Mouse (Mus musculus) liver, embryonic 15.5 days (tissue): ENCODE results near the gene Hivep3. TPM values are rescaled to one million over a fixed set of nuclear protein-coding genes. Genes with fewer than 3 reads are reported as not detected.

Source experiments
- ATAC-seq: fragments of 200-750 bp; cut with Nextera tagmentation; 2 replicates; pipeline ENCODE4 v1.8.0; 2017; ENCODE audit warnings: moderate number of reproducible peaks, mild to moderate bottlenecking, moderate library complexity; ENCODE audit not compliant: insufficient read depth
- H3K27ac ChIP-seq: fragments of 300-500 bp; sonication (generic); replicated peaks from 2 replicates; pipeline ENCODE4 v1.5.1; 2015; ENCODE audit warnings: mild to moderate bottlenecking, inconsistent platforms
- H3K27me3 ChIP-seq: fragments of 300-500 bp; sonication (generic); 2 replicates; pipeline ENCODE4 v1.6.1; 2015; ENCODE audit warnings: mild to moderate bottlenecking, inconsistent platforms
- H3K36me3 ChIP-seq: fragments of 300-500 bp; sonication (generic); replicated peaks from 2 replicates; pipeline ENCODE4 v1.6.1; 2015; ENCODE audit warnings: moderate library complexity, mild to moderate bottlenecking, inconsistent platforms
- H3K4me1 ChIP-seq: fragments of 300-500 bp; sonication (generic); replicated peaks from 2 replicates; pipeline ENCODE4 v1.6.1; 2015; ENCODE audit warnings: inconsistent platforms
- H3K4me2 ChIP-seq: fragments of 300-500 bp; sonication (generic); 2 replicates; pipeline ENCODE4 v1.6.1; 2015; ENCODE audit warnings: moderate library complexity, mild to moderate bottlenecking, inconsistent platforms
- H3K4me3 ChIP-seq: fragments of 300-500 bp; sonication (generic); replicated peaks from 2 replicates; pipeline ENCODE4 v1.5.1; 2015; ENCODE audit warnings: mild to moderate bottlenecking, inconsistent platforms
- H3K9ac ChIP-seq: fragments of 300-500 bp; sonication (generic); 2 replicates; pipeline ENCODE4 v1.6.1; 2015; ENCODE audit warnings: moderate library complexity, mild to moderate bottlenecking, inconsistent platforms
- H3K9me3 ChIP-seq: fragments of 300-500 bp; sonication (generic); replicated peaks from 2 replicates; pipeline ENCODE4 v1.6.1; 2016; ENCODE audit warnings: inconsistent platforms
- whole genome bisulfite sequencing: fragments of 180-500 bp; shearing (Covaris S2); methylation state at CpG from one replicate; pipeline ENCODE4 v1.1.7; 2015; ENCODE audit warnings: mixed read lengths; ENCODE audit not compliant: insufficient replicate concordance; 5-methylcytosine and 5-hydroxymethylcytosine counted together
- polyA plus RNA-seq: library from polyadenylated mRNA; unstranded; fragments of >200 nt; fragmentation: Nextera tagmentation; extraction: Ambion mirVana; gene quantifications from 2 replicates; pipeline ENCODE4 v1.2.1, GENCODE M21; 2015

The Hivep3 gene
- polyA plus RNA-seq, 1 experiment from 2014 or later: 1.9 TPM

GRCm38 (mm10) chr4:120077322-120077721, 343.7 kb downstream of the Hivep3 start:
- Histone ChIP-seq H3K27ac (no peak overlapping the region), H3K4me2 (no peak overlapping the region), H3K36me3 (no peaks in the 10 kb centered on the region), H3K27me3 (no peaks in the 10 kb centered on the region), H3K9me3 (no peaks in the 10 kb centered on the region), H3K4me1 (no peaks in the 10 kb centered on the region), H3K4me3 (no peak overlapping the region), H3K9ac (no peak overlapping the region)
- WGBS: 67% methylated on average over 8 of the region's 8 CpGs
- no peak for ATAC-seq

GRCm38 (mm10) chr4:120082527-120082926, 348.9 kb downstream of the Hivep3 start:
- Histone ChIP-seq H3K27ac (no peak overlapping the region), H3K4me2 (no peak overlapping the region), H3K27me3 (no peaks in the 10 kb centered on the region), H3K4me3 (no peak overlapping the region), H3K36me3 (no peaks in the 10 kb centered on the region), H3K4me1 (no peaks in the 10 kb centered on the region), H3K9ac (no peak overlapping the region), H3K9me3 (no peaks in the 10 kb centered on the region)
- WGBS: 47% methylated on average over 5 of the region's 5 CpGs
- no peak for ATAC-seq

GRCm38 (mm10) chr4:120083700-120084099, 350.1 kb downstream of the Hivep3 start:
- ATAC-seq: no peak
- 54% methylated on average over 3 of the region's 3 CpGs for WGBS
- no peak overlapping the region for H3K4me3 ChIP-seq
- H3K27ac ChIP-seq: no peak overlapping the region
- H3K36me3 ChIP-seq: no peaks in the 10 kb centered on the region
- H3K4me1 ChIP-seq: no peaks in the 10 kb centered on the region
- no peak overlapping the region for H3K9ac ChIP-seq
- no peak overlapping the region for H3K4me2 ChIP-seq
- H3K27me3 ChIP-seq: no peaks in the 10 kb centered on the region
- H3K9me3 ChIP-seq: no peaks in the 10 kb centered on the region

DNA sequence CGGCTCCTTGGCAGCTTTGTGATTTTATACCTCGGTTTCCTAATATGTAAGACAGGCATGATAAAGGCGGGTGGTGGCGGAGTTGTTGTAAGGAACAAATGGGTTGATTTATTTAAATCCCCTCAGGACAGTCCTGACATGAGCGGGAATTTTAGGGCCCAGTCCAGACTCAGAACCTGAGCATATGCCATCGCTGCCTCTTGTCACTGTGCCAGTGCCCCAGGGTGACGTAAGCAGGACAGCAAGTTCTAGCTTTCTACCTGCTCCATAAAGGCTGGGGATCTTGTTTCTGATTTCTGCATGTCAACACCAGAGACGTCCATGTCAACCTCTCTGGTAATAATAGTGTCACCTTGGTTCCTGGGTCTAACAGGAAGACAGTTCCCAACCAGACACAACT, 356.0 kb downstream of the Hivep3 start:
- no peaks in the 10 kb centered on the region for H3K27me3 ChIP-seq
- H3K27ac ChIP-seq: no peak overlapping the region
- H3K9me3 ChIP-seq: no peaks in the 10 kb centered on the region
- 63% methylated on average over 8 of the region's 8 CpGs for WGBS
- ATAC-seq: no peak
- H3K36me3 ChIP-seq: no peaks in the 10 kb centered on the region
- H3K4me3 ChIP-seq: no peak overlapping the region
- H3K9ac ChIP-seq: no peak overlapping the region
- no peaks in the 10 kb centered on the region for H3K4me1 ChIP-seq
- no peak overlapping the region for H3K4me2 ChIP-seq

DNA sequence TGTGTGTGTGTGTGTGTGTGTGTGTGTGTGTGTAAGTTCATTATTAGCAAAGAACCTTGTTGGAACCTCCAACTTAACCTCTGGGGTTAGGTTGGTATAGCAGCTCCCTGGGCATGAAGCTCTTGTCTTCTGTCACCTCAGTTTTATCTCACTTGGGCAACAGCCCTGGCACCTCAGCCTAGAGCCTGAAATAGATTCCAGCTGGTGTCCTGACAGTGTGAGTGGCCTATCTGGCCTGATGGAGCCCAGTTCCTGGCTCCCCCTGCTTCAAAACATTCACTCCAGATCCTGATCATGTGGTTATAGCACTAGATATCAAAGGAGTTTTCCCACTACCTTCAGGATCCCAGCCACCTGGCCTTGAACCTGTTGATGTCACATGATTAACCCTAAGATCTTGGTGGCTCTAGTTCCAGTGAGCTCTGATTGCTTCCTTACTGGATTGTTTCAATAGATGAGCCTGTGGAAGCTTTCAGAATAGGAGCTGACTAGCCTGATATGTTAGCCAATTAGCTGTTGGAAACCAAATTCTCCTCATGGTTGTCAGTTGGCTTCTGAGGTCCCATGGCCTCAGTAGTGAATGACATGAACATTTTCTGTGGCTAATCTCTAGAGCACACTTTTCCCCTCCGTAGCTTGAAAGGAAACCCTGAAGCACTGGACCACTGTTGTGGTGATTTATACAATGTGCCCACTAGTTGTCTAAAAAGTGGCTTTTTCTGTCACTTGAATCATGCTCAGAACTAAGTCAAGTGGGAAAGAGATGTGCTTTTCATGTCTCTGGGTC, 358.6 kb downstream of the Hivep3 start:
- no peaks in the 10 kb centered on the region for H3K36me3 ChIP-seq
- no peaks in the 10 kb centered on the region for H3K9me3 ChIP-seq
- H3K4me3 ChIP-seq: no peak overlapping the region
- no peak overlapping the region for H3K4me2 ChIP-seq
- no peaks in the 10 kb centered on the region for H3K27me3 ChIP-seq
- ATAC-seq: no peak
- H3K4me1 ChIP-seq: no peaks in the 10 kb centered on the region
- no peak overlapping the region for H3K9ac ChIP-seq
- H3K27ac ChIP-seq: no peak overlapping the region
- 38% methylated on average over 1 of the region's 1 CpGs for WGBS

DNA sequence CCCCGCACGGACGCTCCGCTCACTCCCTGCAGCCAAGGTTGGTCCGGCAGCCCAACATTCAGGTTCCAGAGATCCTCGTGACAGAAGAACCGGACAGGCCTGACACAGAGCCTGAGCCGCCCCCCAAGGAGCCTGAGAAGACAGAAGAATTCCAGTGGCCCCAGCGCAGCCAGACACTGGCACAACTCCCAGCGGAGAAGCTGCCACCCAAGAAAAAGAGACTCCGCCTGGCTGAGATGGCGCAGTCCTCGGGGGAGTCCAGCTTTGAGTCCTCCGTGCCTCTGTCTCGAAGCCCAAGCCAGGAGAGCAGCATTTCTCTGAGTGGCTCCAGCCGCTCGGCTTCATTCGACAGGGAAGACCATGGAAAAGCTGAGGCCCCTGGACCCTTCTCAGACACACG, 363.4 kb downstream of the Hivep3 start:
- no peaks in the 10 kb centered on the region for H3K4me1 ChIP-seq
- no peaks in the 10 kb centered on the region for H3K27me3 ChIP-seq
- no peak overlapping the region for H3K4me2 ChIP-seq
- ATAC-seq: no peak
- 80% methylated on average over 19 of the region's 19 CpGs for WGBS
- no peak overlapping the region for H3K9ac ChIP-seq
- no peaks in the 10 kb centered on the region for H3K9me3 ChIP-seq
- no peaks in the 10 kb centered on the region for H3K36me3 ChIP-seq
- no peak overlapping the region for H3K27ac ChIP-seq
- H3K4me3 ChIP-seq: no peak overlapping the region

- H3K9ac ChIP-seq: no peak overlapping the region
- no peak overlapping the region for H3K4me2 ChIP-seq
- no peaks in the 10 kb centered on the region for H3K27me3 ChIP-seq
- no peaks in the 10 kb centered on the region for H3K4me1 ChIP-seq
- ATAC-seq: no peak
- no peak overlapping the region for H3K27ac ChIP-seq
- no peak overlapping the region for H3K4me3 ChIP-seq
- H3K9me3 ChIP-seq: no peaks in the 10 kb centered on the region
- H3K36me3 ChIP-seq: no peaks in the 10 kb centered on the region
Observed at GRCm38 (mm10) chr4:120101186-120101585, 367.6 kb downstream of the Hivep3 start.

- WGBS: 36% methylated on average over 5 of the region's 5 CpGs
Observed at GRCm38 (mm10) chr4:120104599-120104998, 371.0 kb downstream of the Hivep3 start.

DNA sequence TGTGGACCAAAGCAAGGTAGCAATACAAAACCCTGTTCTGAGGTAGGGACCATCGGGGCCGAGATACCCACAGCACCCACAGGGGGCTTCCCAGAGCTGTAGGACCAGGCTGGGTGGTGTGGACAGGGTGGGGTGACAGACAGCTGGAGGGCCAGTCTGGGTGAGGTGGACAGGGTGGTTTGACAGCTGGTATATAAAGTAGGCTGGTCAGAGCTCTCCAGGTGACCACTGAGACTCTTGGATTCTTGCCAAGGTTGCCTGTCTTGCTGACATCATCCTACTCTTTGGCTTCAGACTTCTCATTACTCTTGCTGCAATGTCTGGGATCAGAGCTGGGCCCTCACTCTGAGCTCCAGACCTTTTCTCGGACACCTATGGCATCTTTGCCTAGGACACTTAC, 372.8 kb downstream of the Hivep3 start:
- no peak for ATAC-seq
- no peak overlapping the region for H3K27ac ChIP-seq
- no peak overlapping the region for H3K4me2 ChIP-seq
- no peak overlapping the region for H3K4me3 ChIP-seq
- H3K27me3 ChIP-seq: no peaks in the 10 kb centered on the region
- H3K9me3 ChIP-seq: no peaks in the 10 kb centered on the region
- 57% methylated on average over 3 of the region's 3 CpGs for WGBS
- H3K4me1 ChIP-seq: no peaks in the 10 kb centered on the region
- no peak overlapping the region for H3K9ac ChIP-seq
- H3K36me3 ChIP-seq: no peaks in the 10 kb centered on the region

More at GRCm38 (mm10) chr4:120104599-120104998, 371.0 kb downstream of the Hivep3 start:
- Histone ChIP-seq H3K27me3 (no peaks in the 10 kb centered on the region), H3K9ac (no peak overlapping the region), H3K9me3 (no peaks in the 10 kb centered on the region), H3K36me3 (no peaks in the 10 kb centered on the region), H3K4me1 (no peaks in the 10 kb centered on the region), H3K4me2 (no peak overlapping the region), H3K4me3 (no peak overlapping the region), H3K27ac (no peak overlapping the region)
- no peak for ATAC-seq

DNA sequence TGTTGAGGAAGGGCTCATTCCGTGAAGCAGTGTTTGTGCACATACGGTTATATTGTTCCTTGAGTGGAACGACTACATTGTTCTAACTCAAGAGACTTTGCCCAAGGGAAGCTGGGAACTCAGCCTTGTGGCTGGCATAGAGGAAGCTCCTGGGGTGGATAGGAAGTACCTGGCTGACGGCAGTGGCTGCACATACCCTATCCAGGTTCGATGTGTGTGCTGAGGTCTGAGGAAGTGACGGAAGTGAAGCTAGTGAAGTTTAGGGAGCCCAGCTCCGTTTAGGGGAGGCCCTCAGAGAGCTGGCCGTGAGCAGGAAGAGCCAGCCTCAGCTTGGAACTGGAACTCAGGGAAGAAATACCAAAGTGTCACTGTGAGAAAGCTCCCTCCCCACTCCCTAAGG, 374.2 kb downstream of the Hivep3 start:
- no peak overlapping the region for H3K4me3 ChIP-seq
- WGBS: 35% methylated on average over 8 of the region's 8 CpGs
- no peaks in the 10 kb centered on the region for H3K36me3 ChIP-seq
- H3K4me1 ChIP-seq: no peaks in the 10 kb centered on the region
- H3K4me2 ChIP-seq: no peak overlapping the region
- no peaks in the 10 kb centered on the region for H3K27me3 ChIP-seq
- no peak overlapping the region for H3K9ac ChIP-seq
- no peak overlapping the region for H3K27ac ChIP-seq
- H3K9me3 ChIP-seq: no peaks in the 10 kb centered on the region
- no peak for ATAC-seq

DNA sequence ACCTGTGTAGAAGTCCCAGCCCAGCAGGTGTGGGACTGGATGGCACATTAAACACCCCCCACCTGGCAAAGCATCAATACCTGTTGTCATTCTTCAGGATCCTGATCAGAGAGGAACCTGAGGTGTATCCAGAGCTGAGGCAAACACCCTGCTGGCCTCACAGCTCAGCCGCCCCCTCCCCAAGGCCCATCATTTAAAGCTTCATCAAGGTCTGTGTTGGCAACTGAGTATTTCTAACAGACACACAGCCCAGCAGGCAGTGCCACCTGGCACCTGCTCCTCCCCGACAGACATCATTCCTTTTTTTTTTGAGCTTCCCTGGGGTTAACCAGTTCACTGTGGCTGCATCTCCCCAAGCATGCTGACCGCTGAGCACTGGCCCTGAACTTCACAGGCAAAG, 381.9 kb downstream of the Hivep3 start:
- Histone ChIP-seq H3K9me3 (no peaks in the 10 kb centered on the region), H3K27ac (no peak overlapping the region), H3K36me3 (no peaks in the 10 kb centered on the region), H3K27me3 (no peaks in the 10 kb centered on the region), H3K4me1 (no peaks in the 10 kb centered on the region), H3K4me2 (no peak overlapping the region), H3K9ac (no peak overlapping the region), H3K4me3 (no peak overlapping the region)
- ATAC-seq: no peak
- 72% methylated on average over 3 of the region's 3 CpGs for WGBS

GRCm38 (mm10) chr4:120116312-120116711, 382.7 kb downstream of the Hivep3 start:
- no peaks in the 10 kb centered on the region for H3K36me3 ChIP-seq
- H3K27me3 ChIP-seq: no peaks in the 10 kb centered on the region
- H3K4me2 ChIP-seq: no peak overlapping the region
- H3K4me3 ChIP-seq: no peak overlapping the region
- H3K9me3 ChIP-seq: no peaks in the 10 kb centered on the region
- H3K27ac ChIP-seq: no peak overlapping the region
- H3K4me1 ChIP-seq: no peaks in the 10 kb centered on the region
- no peak overlapping the region for H3K9ac ChIP-seq
- no peak for ATAC-seq
- WGBS: 34% methylated on average over 1 of the region's 1 CpGs
